Mouse (Mus musculus) midbrain, embryonic 16.5 days (tissue): ENCODE measurements around the gene Sec16b. TPM values are rescaled to one million over a fixed set of nuclear protein-coding genes. Genes with fewer than 3 reads are reported as not detected.
A peak's percentile ranks its signal among the peaks of the same experiment; 100 is the strongest.

Experiments
- ATAC-seq: fragments of 200-750 bp; cut with Nextera tagmentation; 2 replicates; pipeline ENCODE4 v1.8.0; 2017; ENCODE audit warnings: moderate TSS enrichment
- H3K27ac ChIP-seq: fragments of 300-500 bp; sonication (generic); 2 replicates; pipeline ENCODE4 v1.5.1; 2014; ENCODE audit warnings: mild to moderate bottlenecking, low read length, mixed read lengths
- H3K27me3 ChIP-seq: fragments of 300-500 bp; sonication (generic); 2 replicates; pipeline ENCODE4 v1.6.1; 2014; ENCODE audit warnings: low read depth, low read length, mixed read lengths; ENCODE audit not compliant: control insufficient read depth, insufficient read depth
- H3K36me3 ChIP-seq: fragments of 300-500 bp; sonication (generic); 2 replicates; pipeline ENCODE4 v1.6.1; 2014; ENCODE audit warnings: mild to moderate bottlenecking, low read length, moderate library complexity, mixed read lengths; ENCODE audit not compliant: control insufficient read depth, insufficient read depth
- H3K4me1 ChIP-seq: fragments of 300-500 bp; sonication (generic); 2 replicates; pipeline ENCODE4 v1.6.1; 2014; ENCODE audit warnings: mild to moderate bottlenecking, low read length, mixed read lengths; ENCODE audit not compliant: control insufficient read depth, insufficient read depth
- H3K4me2 ChIP-seq: fragments of 300-500 bp; sonication (generic); 2 replicates; pipeline ENCODE4 v1.6.1; 2014; ENCODE audit warnings: mild to moderate bottlenecking, low read length, mixed read lengths
- H3K4me3 ChIP-seq: fragments of 300-500 bp; sonication (generic); 2 replicates; pipeline ENCODE4 v1.5.1; 2014; ENCODE audit warnings: low read depth, mild to moderate bottlenecking, low read length, moderate library complexity, mixed read lengths
- H3K9ac ChIP-seq: fragments of 300-500 bp; sonication (generic); 2 replicates; pipeline ENCODE4 v1.6.1; 2014; ENCODE audit warnings: low read depth, low read length, mixed read lengths
- H3K9me3 ChIP-seq: fragments of 300-500 bp; sonication (generic); replicated peaks from 2 replicates; pipeline ENCODE4 v1.6.1; 2014; ENCODE audit warnings: mild to moderate bottlenecking, low read length, mixed read lengths; ENCODE audit not compliant: control insufficient read depth, poor library complexity, severe bottlenecking
- WGBS: fragments of 180-500 bp; shearing (Covaris S2); extraction: QIAGEN DNeasy Blood & Tissue Kit; methylation state at CpG from one replicate; pipeline ENCODE4 v1.1.7; 2014; 5-methylcytosine and 5-hydroxymethylcytosine counted together
- polyA plus RNA-seq: library from polyadenylated mRNA; unstranded; fragments of >200 nt; fragmentation: Nextera tagmentation; extraction: Ambion mirVana; gene quantifications from 2 replicates; pipeline ENCODE4 v1.2.1, GENCODE M21; 2015

Sec16b gene
- polyA plus RNA-seq, 1 experiment from 2014 or later, result 0.36 TPM

GRCm38 (mm10) chr1:157503071-157503470, 3.5 kb upstream of the Sec16b start:
- WGBS, result 82% methylated on average over 6 of the region's 6 CpGs
- H3K27ac ChIP-seq, result no peak overlapping the region
- no peaks in the 10 kb centered on the region for H3K4me1 ChIP-seq
- no peaks in the 10 kb centered on the region for H3K9me3 ChIP-seq
- no peak overlapping the region for H3K4me3 ChIP-seq
- H3K9ac ChIP-seq, result no peak overlapping the region
- H3K36me3 ChIP-seq, result no peaks in the 10 kb centered on the region
- no peak for ATAC-seq
- H3K4me2 ChIP-seq, result no peak overlapping the region
- no peaks in the 10 kb centered on the region for H3K27me3 ChIP-seq

- 55% methylated on average over 4 of the region's 4 CpGs for WGBS
- Histone ChIP-seq H3K27ac (no peak overlapping the region), H3K36me3 (no peaks in the 10 kb centered on the region), H3K4me2 (no peak overlapping the region), H3K4me3 (no peak overlapping the region), H3K27me3 (no peaks in the 10 kb centered on the region), H3K9ac (no peak overlapping the region), H3K4me1 (peaks cover 3% of the 10 kb centered on the region; the same call in 1 of the 2 replicates), H3K9me3 (no peaks in the 10 kb centered on the region)
- no peak for ATAC-seq
These were observed 567 bp downstream of the Sec16b start for GRCm38 (mm10) chr1:157506995-157507595.

GRCm38 (mm10) chr1:157507814-157508213, 1.3 kb downstream of the Sec16b start:
- ATAC-seq, result no peak
- 66% methylated on average over 5 of the region's 5 CpGs for WGBS
- no peak overlapping the region for H3K4me2 ChIP-seq

GRCm38 (mm10) chr1:157512690-157513448, 6.3 kb downstream of the Sec16b start:
- Histone ChIP-seq H3K4me1 (peaks cover 3% of the 10 kb centered on the region; the same call in 1 of the 2 replicates), H3K27me3 (no peaks in the 10 kb centered on the region), H3K27ac (no peak overlapping the region), H3K36me3 (no peaks in the 10 kb centered on the region), H3K9me3 (no peaks in the 10 kb centered on the region), H3K4me3 (no peak overlapping the region), H3K4me2 (no peak overlapping the region), H3K9ac (no peak overlapping the region)
- WGBS, result 79% methylated on average over 11 of the region's 11 CpGs
- ATAC-seq, result no peak

More at GRCm38 (mm10) chr1:157507814-157508213, 1.3 kb downstream of the Sec16b start:
- Histone ChIP-seq H3K27me3 (no peaks in the 10 kb centered on the region), H3K9ac (no peak overlapping the region), H3K36me3 (no peaks in the 10 kb centered on the region), H3K27ac (no peak overlapping the region), H3K9me3 (no peaks in the 10 kb centered on the region), H3K4me1 (peaks cover 3% of the 10 kb centered on the region; the same call in 1 of the 2 replicates), H3K4me3 (no peak overlapping the region)

- Histone ChIP-seq H3K9ac (no peak overlapping the region), H3K4me1 (peaks cover 4% of the 10 kb centered on the region; the same call in 1 of the 2 replicates), H3K27ac (no peak overlapping the region), H3K9me3 (no peaks in the 10 kb centered on the region), H3K4me3 (no peak overlapping the region), H3K36me3 (no peaks in the 10 kb centered on the region), H3K27me3 (no peaks in the 10 kb centered on the region), H3K4me2 (no peak overlapping the region)
- no peak for ATAC-seq
- 80% methylated on average over 9 of the region's 9 CpGs for WGBS
These were observed 7.0 kb downstream of the Sec16b start for GRCm38 (mm10) chr1:157513559-157513958.

GRCm38 (mm10) chr1:157514298-157514697, 7.8 kb downstream of the Sec16b start:
- no peak overlapping the region for H3K4me3 ChIP-seq
- H3K36me3 ChIP-seq, result no peaks in the 10 kb centered on the region
- 71% methylated on average over 4 of the region's 4 CpGs for WGBS
- H3K27me3 ChIP-seq, result no peaks in the 10 kb centered on the region
- no peak for ATAC-seq
- H3K4me2 ChIP-seq, result no peak overlapping the region
- no peak overlapping the region for H3K27ac ChIP-seq
- H3K9me3 ChIP-seq, result no peaks in the 10 kb centered on the region
- H3K9ac ChIP-seq, result no peak overlapping the region
- H3K4me1 ChIP-seq, result peaks cover 5% of the 10 kb centered on the region; the same call in 1 of the 2 replicates

GRCm38 (mm10) chr1:157516838-157517808, 10.6 kb downstream of the Sec16b start:
- Histone ChIP-seq H3K9ac (no peak overlapping the region), H3K4me1 (peaks cover 3% of the 10 kb centered on the region; the same call in 1 of the 2 replicates), H3K36me3 (no peaks in the 10 kb centered on the region), H3K27me3 (no peaks in the 10 kb centered on the region), H3K4me3 (no peak overlapping the region), H3K27ac (no peak overlapping the region), H3K9me3 (no peaks in the 10 kb centered on the region), H3K4me2 (no peak overlapping the region)
- WGBS, result 85% methylated on average over 8 of the region's 8 CpGs
- ATAC-seq, result no peak

- Histone ChIP-seq H3K36me3 (no peaks in the 10 kb centered on the region), H3K4me1 (peaks cover 3% of the 10 kb centered on the region; the same call in 1 of the 2 replicates), H3K4me2 (no peak overlapping the region), H3K4me3 (no peak overlapping the region), H3K9ac (no peak overlapping the region), H3K27me3 (no peaks in the 10 kb centered on the region), H3K9me3 (no peaks in the 10 kb centered on the region), H3K27ac (no peak overlapping the region)
- 45% methylated on average over 4 of the region's 4 CpGs for WGBS
- ATAC-seq, result peak; percentile 39; the same call in 1 of the 2 replicates
These were observed 11.6 kb downstream of the Sec16b start for GRCm38 (mm10) chr1:157518111-157518523.
